Mouse (Mus musculus): ENCODE results near the gene 1700029H14Rik. TPM values are rescaled to one million over a fixed set of nuclear protein-coding genes. Genes with fewer than 3 reads are reported as not detected.

The 1700029H14Rik gene
- polyA plus RNA-seq (2015; fragmentation: Nextera tagmentation; extraction: Ambion mirVana) = not detected in 2 replicates

DNA sequence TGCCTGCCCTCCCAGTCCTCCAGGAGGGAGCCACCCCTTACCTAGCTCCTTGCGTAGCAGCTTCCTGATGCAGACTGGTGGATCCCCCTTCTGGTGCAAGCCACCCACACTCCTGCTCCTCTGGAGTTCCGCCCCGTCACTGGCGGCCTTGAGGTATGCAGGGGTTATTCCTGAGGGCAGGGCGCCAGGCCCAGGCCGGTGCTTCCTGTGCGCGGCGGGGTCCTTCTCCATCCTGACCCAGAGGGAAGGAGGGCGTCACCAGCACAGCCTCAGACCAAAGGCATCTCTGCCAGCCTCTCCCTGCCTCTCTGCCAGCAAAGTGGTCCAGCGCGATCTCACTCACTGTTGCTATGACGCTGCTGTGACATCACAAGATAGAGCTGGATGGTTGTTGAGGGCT lies at the start of gene 1700029H14Rik:
Gene 1700029H14Rik, minus strand, starts transcription at position 344 of the 400 bp plus-strand sequence.
- Histone ChIP-seq H3K36me3 (ENCODE audit: control insufficient read depth, insufficient read depth) (no peaks in the 10 kb centered on the region), H3K4me1 (ENCODE audit: control insufficient read depth, low read depth, low read length) (no peaks in the 10 kb centered on the region), H3K9ac (ENCODE audit: low read depth, low read length) (no peak within 1 kb of the TSS), H3K4me3 (ENCODE audit: low read depth, low read length) (no peak within 1 kb of the TSS), H3K9me3 (replicated peaks; ENCODE audit: control insufficient read depth, low read length) (no peaks in the 10 kb centered on the region), H3K27ac (ENCODE audit: low read length) (no peak within 1 kb of the TSS), H3K4me2 (ENCODE audit: low read depth, low read length) (no peak within 1 kb of the TSS), H3K27me3 (ENCODE audit: control insufficient read depth, insufficient read depth, low read depth, low read length) (no peaks in the 10 kb centered on the region)
- no peak for ATAC-seq (ENCODE audit: low read depth)
- 40% methylated on average over 13 of the region's 13 CpGs for WGBS (ENCODE audit: insufficient replicate concordance)

DNA sequence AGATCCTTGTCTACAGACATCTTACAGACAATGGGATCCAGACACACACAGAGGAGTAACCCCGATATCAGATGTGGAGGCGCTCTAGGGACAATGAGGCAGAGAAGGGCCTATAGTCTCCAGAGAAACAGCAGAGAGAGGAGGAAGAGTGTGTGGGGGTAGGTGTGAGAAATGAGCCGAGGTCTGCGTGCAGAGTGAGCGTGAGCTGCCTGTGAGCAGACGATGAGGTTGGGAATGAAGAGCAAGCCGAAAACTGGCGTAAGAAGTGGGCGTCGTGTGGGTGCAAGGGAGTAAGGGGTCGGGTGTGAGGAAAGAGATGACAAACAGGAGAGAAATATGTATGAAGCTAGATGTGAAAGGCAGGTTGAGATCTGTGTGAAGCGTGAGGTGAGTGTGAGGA lies 49.4 kb upstream of the 1700029H14Rik start:
- Histone ChIP-seq H3K4me2 (ENCODE audit: low read depth, low read length) (no peak overlapping the region), H3K9ac (ENCODE audit: low read depth, low read length) (no peak overlapping the region), H3K4me1 (ENCODE audit: control insufficient read depth, low read depth, low read length) (no peaks in the 10 kb centered on the region), H3K4me3 (ENCODE audit: low read depth, low read length) (no peak overlapping the region), H3K36me3 (ENCODE audit: control insufficient read depth, insufficient read depth) (no peaks in the 10 kb centered on the region), H3K27ac (ENCODE audit: low read length) (no peak overlapping the region), H3K27me3 (ENCODE audit: control insufficient read depth, insufficient read depth, low read depth, low read length) (no peaks in the 10 kb centered on the region), H3K9me3 (replicated peaks; ENCODE audit: control insufficient read depth, low read length) (no peaks in the 10 kb centered on the region)
- ATAC-seq (ENCODE audit: low read depth) = no peak
- 79% methylated on average over 12 of the region's 12 CpGs for WGBS (ENCODE audit: insufficient replicate concordance)

DNA sequence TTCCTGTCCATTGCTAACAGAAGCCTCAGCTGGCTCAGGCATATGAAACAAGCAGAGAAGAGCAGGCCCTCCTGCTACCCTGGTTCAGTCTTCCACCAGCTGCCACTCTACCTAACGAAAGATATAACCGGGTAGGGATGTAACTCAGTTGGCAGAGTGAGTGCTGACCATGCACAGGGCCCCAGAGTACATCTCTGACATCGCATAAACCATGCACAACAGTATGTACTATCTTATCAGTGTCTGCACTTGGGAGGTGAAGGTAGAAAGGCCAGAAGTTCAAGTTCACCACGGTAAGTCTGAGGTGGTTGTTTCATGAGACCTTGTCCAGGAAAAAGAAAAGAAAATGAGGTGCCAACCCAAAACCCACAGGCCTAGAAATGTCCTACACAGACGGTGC lies 47.7 kb upstream of the 1700029H14Rik start:
- 29% methylated on average over 5 of the region's 5 CpGs for WGBS (ENCODE audit: insufficient replicate concordance)
- Histone ChIP-seq H3K4me1 (ENCODE audit: control insufficient read depth, low read depth, low read length) (peaks cover 4% of the 10 kb centered on the region; the same call in 1 of the 2 replicates), H3K4me2 (ENCODE audit: low read depth, low read length) (no peak overlapping the region), H3K27ac (ENCODE audit: low read length) (no peak overlapping the region), H3K4me3 (ENCODE audit: low read depth, low read length) (no peak overlapping the region), H3K9me3 (replicated peaks; ENCODE audit: control insufficient read depth, low read length) (no peaks in the 10 kb centered on the region), H3K9ac (ENCODE audit: low read depth, low read length) (no peak overlapping the region), H3K27me3 (ENCODE audit: control insufficient read depth, insufficient read depth, low read depth, low read length) (no peaks in the 10 kb centered on the region), H3K36me3 (ENCODE audit: control insufficient read depth, insufficient read depth) (no peaks in the 10 kb centered on the region)
- ATAC-seq (ENCODE audit: low read depth) = no peak

DNA sequence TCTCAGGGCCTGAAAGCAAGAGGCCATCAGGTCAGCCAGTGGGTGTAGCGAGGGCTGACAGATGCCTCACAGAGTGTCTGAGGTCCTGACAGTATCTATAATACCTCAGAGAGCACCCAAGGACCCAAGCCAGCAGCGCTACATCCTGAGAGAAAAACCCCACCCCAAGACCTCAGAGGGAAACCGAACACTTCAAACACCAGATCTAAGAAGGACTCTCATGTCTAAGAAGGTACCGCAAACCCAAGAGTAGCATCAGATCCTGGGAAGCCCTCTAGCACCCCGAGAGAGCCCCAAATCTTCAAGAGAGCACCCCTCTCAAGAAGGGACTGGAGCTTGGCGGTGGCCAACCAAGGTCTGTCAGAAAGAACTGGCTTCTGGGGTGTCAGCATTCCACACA lies 46.7 kb upstream of the 1700029H14Rik start:
- H3K27me3 ChIP-seq (ENCODE audit: control insufficient read depth, insufficient read depth, low read depth, low read length) = no peaks in the 10 kb centered on the region
- H3K4me3 ChIP-seq (ENCODE audit: low read depth, low read length) = no peak overlapping the region
- H3K9ac ChIP-seq (ENCODE audit: low read depth, low read length) = no peak overlapping the region
- H3K4me1 ChIP-seq (ENCODE audit: control insufficient read depth, low read depth, low read length) = peaks cover 4% of the 10 kb centered on the region; the same call in 1 of the 2 replicates
- no peaks in the 10 kb centered on the region; the same call in 1 of the 2 replicates for H3K36me3 ChIP-seq (ENCODE audit: control insufficient read depth, insufficient read depth)
- H3K4me2 ChIP-seq (ENCODE audit: low read depth, low read length) = no peak overlapping the region
- no peaks in the 10 kb centered on the region for H3K9me3 ChIP-seq (replicated peaks; ENCODE audit: control insufficient read depth, low read length)
- no peak overlapping the region for H3K27ac ChIP-seq (ENCODE audit: low read length)
- WGBS (ENCODE audit: insufficient replicate concordance) = 67% methylated on average over 6 of the region's 6 CpGs
- ATAC-seq (ENCODE audit: low read depth) = no peak

DNA sequence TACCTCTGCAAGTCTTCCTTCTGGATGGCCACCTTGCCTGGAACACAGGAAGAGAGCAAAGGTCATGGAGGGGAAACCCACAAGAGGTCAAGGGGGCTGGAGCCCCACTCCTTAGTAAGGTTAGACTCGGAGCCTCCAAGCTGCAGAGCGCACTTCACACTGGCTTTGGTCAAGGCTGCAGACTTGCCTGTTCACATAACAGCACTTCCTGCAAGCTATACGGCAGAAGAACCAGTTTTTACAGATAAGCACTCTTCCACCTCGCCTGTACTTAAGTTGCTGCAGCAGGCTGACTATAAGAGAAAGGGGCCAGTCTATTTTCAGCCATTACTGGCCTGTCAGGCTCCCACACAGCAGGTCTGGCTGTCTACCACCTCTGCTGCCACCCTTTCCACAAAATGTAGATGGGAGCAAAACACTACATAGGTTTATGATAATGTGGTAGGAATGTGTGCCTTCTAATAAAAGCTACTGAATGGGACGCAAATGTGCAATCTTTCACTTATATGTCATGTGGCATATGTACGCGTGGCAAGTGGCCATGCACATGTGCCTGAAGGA lies 43.7 kb upstream of the 1700029H14Rik start:
- no peaks in the 10 kb centered on the region for H3K27me3 ChIP-seq (ENCODE audit: control insufficient read depth, insufficient read depth, low read depth, low read length)
- 40% methylated on average over 7 of the region's 7 CpGs for WGBS (ENCODE audit: insufficient replicate concordance)
- H3K4me1 ChIP-seq (ENCODE audit: control insufficient read depth, low read depth, low read length) = peaks cover 4% of the 10 kb centered on the region; the same call in 1 of the 2 replicates
- no peak overlapping the region for H3K4me3 ChIP-seq (ENCODE audit: low read depth, low read length)
- no peak overlapping the region for H3K27ac ChIP-seq (ENCODE audit: low read length)
- no peak overlapping the region for H3K9ac ChIP-seq (ENCODE audit: low read depth, low read length)
- H3K4me2 ChIP-seq (ENCODE audit: low read depth, low read length) = no peak overlapping the region
- no peaks in the 10 kb centered on the region; the same call in 1 of the 2 replicates for H3K36me3 ChIP-seq (ENCODE audit: control insufficient read depth, insufficient read depth)
- no peaks in the 10 kb centered on the region for H3K9me3 ChIP-seq (replicated peaks; ENCODE audit: control insufficient read depth, low read length)
- no peak for ATAC-seq (ENCODE audit: low read depth)

DNA sequence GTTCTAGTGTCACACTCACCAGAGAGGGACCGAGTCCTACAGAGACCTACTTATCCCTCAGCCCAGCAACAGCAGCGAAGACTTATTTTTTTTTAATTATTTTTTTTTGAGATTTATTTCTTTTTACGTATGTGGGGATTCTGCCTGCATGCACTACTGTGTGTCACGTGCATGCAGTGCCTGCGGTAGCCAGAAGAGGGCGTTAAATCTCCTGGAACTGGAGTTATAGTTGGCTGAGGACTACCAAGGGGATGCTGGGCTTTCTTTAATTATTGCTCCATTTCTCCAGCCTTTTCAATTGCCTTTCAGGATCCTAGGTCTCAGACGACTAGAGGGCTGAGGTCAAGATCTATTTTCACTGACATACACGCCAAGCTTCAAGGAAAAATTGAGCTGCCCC lies 40.4 kb upstream of the 1700029H14Rik start:
- Histone ChIP-seq H3K36me3 (ENCODE audit: control insufficient read depth, insufficient read depth) (no peaks in the 10 kb centered on the region; the same call in 1 of the 2 replicates), H3K27me3 (ENCODE audit: control insufficient read depth, insufficient read depth, low read depth, low read length) (no peaks in the 10 kb centered on the region), H3K9me3 (replicated peaks; ENCODE audit: control insufficient read depth, low read length) (no peaks in the 10 kb centered on the region), H3K9ac (ENCODE audit: low read depth, low read length) (no peak overlapping the region), H3K4me1 (ENCODE audit: control insufficient read depth, low read depth, low read length) (peaks cover 4% of the 10 kb centered on the region; the same call in 1 of the 2 replicates), H3K27ac (ENCODE audit: low read length) (no peak overlapping the region), H3K4me3 (ENCODE audit: low read depth, low read length) (no peak overlapping the region), H3K4me2 (ENCODE audit: low read depth, low read length) (no peak overlapping the region)
- ATAC-seq (ENCODE audit: low read depth) = no peak
- WGBS (ENCODE audit: insufficient replicate concordance) = 55% methylated on average over 8 of the region's 8 CpGs

DNA sequence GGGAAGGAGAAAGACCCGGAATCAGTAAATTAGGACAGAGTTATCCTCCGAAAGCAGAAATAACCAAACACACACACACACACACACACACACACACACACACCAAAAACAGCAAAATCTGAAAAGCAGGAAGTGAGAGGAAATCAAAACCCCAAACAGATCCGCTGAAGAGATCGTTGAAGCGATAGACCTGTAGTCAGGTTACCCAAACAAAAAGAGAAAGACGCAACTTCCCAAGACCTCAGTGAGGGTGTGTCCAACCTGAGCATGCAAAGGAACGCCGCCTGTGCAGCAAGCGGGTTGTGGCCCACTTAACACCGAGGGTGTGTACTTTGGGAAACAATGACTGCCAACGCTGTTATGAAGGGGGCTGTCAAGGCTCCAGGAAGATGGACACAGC lies 38.9 kb upstream of the 1700029H14Rik start:
- Histone ChIP-seq H3K4me3 (ENCODE audit: low read depth, low read length) (no peak overlapping the region), H3K4me2 (ENCODE audit: low read depth, low read length) (no peak overlapping the region), H3K36me3 (ENCODE audit: control insufficient read depth, insufficient read depth) (no peaks in the 10 kb centered on the region; the same call in 1 of the 2 replicates), H3K9ac (ENCODE audit: low read depth, low read length) (no peak overlapping the region), H3K4me1 (ENCODE audit: control insufficient read depth, low read depth, low read length) (peaks cover 4% of the 10 kb centered on the region; the same call in 1 of the 2 replicates), H3K27me3 (ENCODE audit: control insufficient read depth, insufficient read depth, low read depth, low read length) (no peaks in the 10 kb centered on the region), H3K9me3 (replicated peaks; ENCODE audit: control insufficient read depth, low read length) (no peaks in the 10 kb centered on the region), H3K27ac (ENCODE audit: low read length) (no peak overlapping the region)
- no peak for ATAC-seq (ENCODE audit: low read depth)
- WGBS (ENCODE audit: insufficient replicate concordance) = 30% methylated on average over 11 of the region's 11 CpGs

DNA sequence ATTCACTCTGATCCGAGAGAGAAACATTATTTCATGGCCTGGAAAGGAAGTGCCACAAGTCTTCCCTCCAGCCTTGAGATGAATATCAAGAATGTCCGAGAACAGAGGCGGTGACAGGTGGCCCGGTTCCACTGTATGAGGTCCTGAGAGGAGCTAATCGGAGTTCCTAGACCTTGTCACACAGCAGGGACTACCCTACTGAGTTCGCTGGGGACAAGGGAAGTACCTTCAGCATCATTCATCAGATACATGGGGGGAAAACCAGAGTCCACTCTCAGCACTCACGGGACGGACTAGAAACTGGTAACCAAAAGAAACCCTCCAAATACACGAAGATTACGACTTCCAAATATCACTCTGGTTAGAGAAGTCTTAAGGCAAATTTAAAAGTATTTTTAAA lies 38.5 kb upstream of the 1700029H14Rik start:
- Histone ChIP-seq H3K36me3 (ENCODE audit: control insufficient read depth, insufficient read depth) (no peaks in the 10 kb centered on the region; the same call in 1 of the 2 replicates), H3K4me2 (ENCODE audit: low read depth, low read length) (peak overlapping the region; percentile 14)

DNA sequence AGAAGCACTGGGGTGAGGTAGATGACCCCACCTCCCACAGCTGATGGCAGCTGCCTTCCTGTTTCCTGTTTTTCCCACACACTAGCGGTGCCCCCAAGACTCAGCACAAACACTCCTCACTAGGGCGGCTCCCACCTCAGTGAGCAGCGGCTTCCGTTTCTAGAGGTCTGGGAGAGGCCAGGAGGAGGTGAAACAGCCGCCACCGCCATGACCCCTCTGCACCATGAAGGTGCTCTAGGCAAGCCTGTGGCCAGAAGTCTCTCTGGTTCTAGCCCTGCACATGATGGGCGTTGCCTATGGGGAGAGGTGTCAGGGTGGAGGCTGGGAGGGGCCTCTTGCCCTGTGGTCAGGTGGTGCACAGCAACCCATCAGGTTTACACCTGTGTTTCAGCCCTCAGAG lies 37.9 kb upstream of the 1700029H14Rik start:
- Histone ChIP-seq H3K27me3 (ENCODE audit: control insufficient read depth, insufficient read depth, low read depth, low read length) (no peaks in the 10 kb centered on the region), H3K9me3 (replicated peaks; ENCODE audit: control insufficient read depth, low read length) (no peaks in the 10 kb centered on the region), H3K4me1 (ENCODE audit: control insufficient read depth, low read depth, low read length) (no peaks in the 10 kb centered on the region; the same call in 1 of the 2 replicates), H3K27ac (ENCODE audit: low read length) (peak overlapping the region; percentile 32), H3K4me2 (ENCODE audit: low read depth, low read length) (peak overlapping the region; percentile 14), H3K36me3 (ENCODE audit: control insufficient read depth, insufficient read depth) (no peaks in the 10 kb centered on the region; the same call in 1 of the 2 replicates), H3K9ac (ENCODE audit: low read depth, low read length) (no peak overlapping the region), H3K4me3 (ENCODE audit: low read depth, low read length) (no peak overlapping the region)
- WGBS (ENCODE audit: insufficient replicate concordance) = 11% methylated on average over 7 of the region's 7 CpGs
- ATAC-seq (ENCODE audit: low read depth) = peak; percentile 59

More for the DNA sequence above, 38.5 kb upstream of the 1700029H14Rik start:
- Histone ChIP-seq H3K9me3 (replicated peaks; ENCODE audit: control insufficient read depth, low read length) (no peaks in the 10 kb centered on the region), H3K4me3 (ENCODE audit: low read depth, low read length) (no peak overlapping the region), H3K9ac (ENCODE audit: low read depth, low read length) (no peak overlapping the region), H3K27me3 (ENCODE audit: control insufficient read depth, insufficient read depth, low read depth, low read length) (no peaks in the 10 kb centered on the region), H3K4me1 (ENCODE audit: control insufficient read depth, low read depth, low read length) (no peaks in the 10 kb centered on the region; the same call in 1 of the 2 replicates), H3K27ac (ENCODE audit: low read length) (peak overlapping the region; percentile 32; the same call in 1 of the 2 replicates)
- ATAC-seq (ENCODE audit: low read depth) = no peak
- WGBS (ENCODE audit: insufficient replicate concordance) = 34% methylated on average over 10 of the region's 10 CpGs

Data from liver, embryonic 16.5 days (tissue).